Mouse (Mus musculus): Measurements from ENCODE around the gene Glud1. TPM values are rescaled to one million over a fixed set of nuclear protein-coding genes. Genes with fewer than 3 reads are reported as not detected.

Gene Glud1
- total RNA-seq (2012; rRNA removed) (92.3 and 99.9 TPM in 2 replicates), polyA plus RNA-seq (2012; ENCODE audit: insufficient read depth in 1 of 2, insufficient read length in 2 of 2, low read depth in 1 of 2, low replicate concordance in 2 of 2, missing spikeins in 1 of 2) (100 to 1,000 TPM in 1 of 2 experiments, 10 to 100 TPM in 1; 57.1 to 125 TPM)

- Histone ChIP-seq H3K4me3 (ENCODE audit: control insufficient read depth in 1 of 2, insufficient read depth in 1 of 2, low read depth in 2 of 2, low read length in 2 of 2) (peak within 1 kb of the TSS; percentile 91 to 93), H3K27me3 (ENCODE audit: control insufficient read depth in 1 of 2, insufficient read depth in 2 of 2, low read length in 2 of 2) (no peaks in the 10 kb centered on the region), H3K79me2 (ENCODE audit: control insufficient read depth, insufficient read depth, low read length, poor library complexity) (peaks cover 40% of the 10 kb centered on the region), H3K27ac (ENCODE audit: control insufficient read depth, low read depth, low read length) (peak within 1 kb of the TSS; percentile 63), H3K4me1 (ENCODE audit: control insufficient read depth in 1 of 2, insufficient read depth in 2 of 2, low read length in 2 of 2) (peaks cover 12 to 30% of the 10 kb centered on the region in 2 experiments), H3K9ac (ENCODE audit: control insufficient read depth, low read depth, low read length, poor library complexity, severe bottlenecking) (peak within 1 kb of the TSS; percentile 97), H3K36me3 (ENCODE audit: control insufficient read depth in 1 of 2, insufficient read depth in 2 of 2, low read length in 2 of 2) (peaks cover 6 to 31% of the 10 kb centered on the region in 2 experiments), H3K9me3 (replicated peaks; ENCODE audit: insufficient read depth, low read length) (no peaks in the 10 kb centered on the region)
- DNase-seq (ENCODE audit: low read depth, low spot score): peak; percentile 91
- TF ChIP-seq USF2 (IDR thresholded peaks at IDR 0.05; ENCODE audit: borderline replicate concordance in 1 of 2, insufficient read depth in 1 of 2, low read depth in 1 of 2, low read length in 2 of 2): no peak
- TF ChIP-seq GABPA (IDR thresholded peaks at IDR 0.05; ENCODE audit: low read depth, low read length): no peak
- no peak for TF ChIP-seq CHD1 (IDR thresholded peaks at IDR 0.05; ENCODE audit: low read depth, low read length)
- TF ChIP-seq MEF2A (IDR thresholded peaks at IDR 0.05; ENCODE audit: extremely low read depth, insufficient replicate concordance, low read depth, low read length, poor library complexity, severe bottlenecking): no peak
- no peak for TF ChIP-seq ZKSCAN1 (IDR thresholded peaks at IDR 0.05; ENCODE audit: low read depth, low read length)
- peak; percentile 16; the same call in 1 of the 2 replicates for TF ChIP-seq TCF12 (IDR thresholded peaks at IDR 0.05; ENCODE audit: low read depth, low read length)
- 0 out of 2 replicates have a peak, but pooled peaks have one; percentile 27 for TF ChIP-seq ETS1 (IDR thresholded peaks at IDR 0.05; ENCODE audit: low read depth, low read length)
- TF ChIP-seq MYB (IDR thresholded peaks at IDR 0.05; ENCODE audit: low read depth, low read length): no peak
- TF ChIP-seq ZC3H11A (IDR thresholded peaks at IDR 0.05; ENCODE audit: low read depth, low read length): no peak
- TF ChIP-seq E2F4 (IDR thresholded peaks at IDR 0.05; ENCODE audit: borderline replicate concordance, low read depth, low read length): no peak
- TF ChIP-seq RAD21 (IDR thresholded peaks at IDR 0.05; ENCODE audit: low read depth, low read length): no peak
- TF ChIP-seq SIN3A (IDR thresholded peaks at IDR 0.05; ENCODE audit: low read length): peak; percentile 73
- no peak for TF ChIP-seq MYC (IDR thresholded peaks at IDR 0.05; ENCODE audit: low read depth, low read length)
- no peak for TF ChIP-seq MAX (IDR thresholded peaks at IDR 0.05; ENCODE audit: low read length)
- TF ChIP-seq SMC3 (IDR thresholded peaks at IDR 0.05; ENCODE audit: low read depth, low read length): no peak
- no peak for TF ChIP-seq MAFK (IDR thresholded peaks at IDR 0.05; ENCODE audit: borderline replicate concordance, low read depth, low read length)
- 0 out of 2 replicates have a peak, but pooled peaks have one; percentile 20 for TF ChIP-seq UBTF (IDR thresholded peaks at IDR 0.05; ENCODE audit: borderline replicate concordance, insufficient read depth, low read depth, low read length)
- TF ChIP-seq POLR2AphosphoS5 (IDR thresholded peaks at IDR 0.05; ENCODE audit: borderline replicate concordance, low read depth, low read length): no peak; the same call in 1 of the 2 replicates
- TF ChIP-seq BHLHE40 (IDR thresholded peaks at IDR 0.05; ENCODE audit: borderline replicate concordance, low read depth, low read length): peak; percentile 52; the same call in 1 of the 2 replicates
- TF ChIP-seq USF1 (IDR thresholded peaks at IDR 0.05; ENCODE audit: low read depth, low read length): no peak
- peak; percentile 78 for TF ChIP-seq NRF1 (IDR thresholded peaks at IDR 0.05; ENCODE audit: insufficient read depth, low read depth, low read length, poor library complexity, severe bottlenecking)
- TF ChIP-seq JUND (IDR thresholded peaks at IDR 0.05; ENCODE audit: low read depth, low read length): no peak
- TF ChIP-seq CHD2 (IDR thresholded peaks at IDR 0.05; ENCODE audit: low read length): no peak
- TF ChIP-seq POLR2AphosphoS2 (IDR thresholded peaks at IDR 0.05; ENCODE audit: low read length): peak; percentile 69; the same call in 1 of the 2 replicates
- TF ChIP-seq RCOR1 (IDR thresholded peaks at IDR 0.05; ENCODE audit: low read depth, low read length): no peak
- TF ChIP-seq EP300 (IDR thresholded peaks at IDR 0.05; ENCODE audit: low read depth in 1 of 2, low read length in 2 of 2): no peak
- no peak for TF ChIP-seq GATA1 (IDR thresholded peaks at IDR 0.05; ENCODE audit: low read depth, low read length)
- 0 out of 2 replicates have a peak, but pooled peaks have one; percentile 36 for TF ChIP-seq MAZ (IDR thresholded peaks at IDR 0.05; ENCODE audit: low read depth, low read length)
- TF ChIP-seq ELF1 (IDR thresholded peaks at IDR 0.05; ENCODE audit: low read depth, low read length): peak; percentile 70
- peak; percentile 71; the same call in 1 of the 2 replicates for TF ChIP-seq TBP (IDR thresholded peaks at IDR 0.05; ENCODE audit: low read depth, low read length)
- TF ChIP-seq ZNF384 (IDR thresholded peaks at IDR 0.05; ENCODE audit: low read depth, low read length): no peak
- no peak; the same call in 1 of the 2 replicates for TF ChIP-seq MXI1 (IDR thresholded peaks at IDR 0.05; ENCODE audit: low read depth, low read length)
- peak; percentile 41; the same call in 1 of the 2 replicates for TF ChIP-seq HCFC1 (IDR thresholded peaks at IDR 0.05; ENCODE audit: low read depth, low read length)
- TF ChIP-seq ZMIZ1 (IDR thresholded peaks at IDR 0.05; ENCODE audit: low read depth, low read length): no peak; the same call in 1 of the 2 replicates
Measured at GRCm38 (mm10) chr14:34310234-34310965, at the start of gene Glud1, which contains the start of gene Shld2. Gene Glud1 (plus strand): TSS chr14:34310727. Gene Shld2 (minus strand): TSS chr14:34310493.
